Mouse (Mus musculus): ENCODE results near the gene Ddx39. TPM values are rescaled to one million over a fixed set of nuclear protein-coding genes. Genes with fewer than 3 reads are reported as not detected.

The Ddx39 gene
- polyA plus RNA-seq, 1 experiment from 2014 or later = 187 TPM

DNA sequence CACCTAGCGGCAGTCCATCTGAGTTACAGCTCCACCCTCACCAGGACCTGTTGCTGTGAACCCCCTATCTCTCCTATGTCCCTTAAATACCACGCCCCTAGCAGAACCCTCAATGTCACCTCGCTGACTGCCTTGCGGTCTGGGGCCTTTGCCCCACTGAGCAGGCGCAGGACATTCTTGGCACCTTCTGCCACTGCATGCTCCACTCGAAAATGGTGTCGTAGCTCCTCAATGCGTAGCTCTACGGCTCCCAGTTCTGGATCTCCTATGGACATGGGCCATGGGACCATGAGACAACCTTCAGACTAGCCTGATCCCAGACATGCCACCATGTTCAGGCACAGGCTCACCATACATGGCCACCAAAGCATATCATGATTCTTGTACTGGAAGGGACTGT lies 30.5 kb upstream of the Ddx39 start:
- Histone ChIP-seq H3K4me2 (no peak overlapping the region), H3K36me3 (peaks cover 45% of the 10 kb centered on the region), H3K27ac (no peak overlapping the region), H3K4me1 (peaks cover 14% of the 10 kb centered on the region; the same call in 1 of the 2 replicates), H3K9me3 (no peaks in the 10 kb centered on the region), H3K4me3 (no peak overlapping the region), H3K27me3 (no peaks in the 10 kb centered on the region), H3K9ac (no peak overlapping the region)
- WGBS = 90% methylated on average over 9 of the region's 9 CpGs
- ATAC-seq (ENCODE audit: borderline replicate concordance, extremely low read depth, low FRiP score, low TSS enrichment) = no peak

DNA sequence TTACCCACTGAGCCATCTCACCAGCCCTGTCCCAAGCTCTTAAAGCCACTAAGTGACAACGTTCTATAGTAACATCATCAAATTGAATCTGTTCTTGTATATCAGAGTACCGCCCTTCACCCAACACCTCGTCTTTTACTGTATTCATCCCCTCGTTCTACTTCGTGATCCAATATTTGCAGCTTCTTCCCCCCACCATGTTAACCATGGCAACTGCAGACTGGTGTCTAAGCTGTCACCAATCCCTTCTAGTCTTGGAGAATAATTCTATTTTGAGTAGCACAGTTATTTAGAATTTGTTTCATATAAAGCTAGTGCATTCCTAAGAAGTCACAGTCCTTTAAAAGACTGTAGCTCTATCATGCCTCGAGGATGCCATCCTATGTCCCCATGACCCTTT lies 25.7 kb upstream of the Ddx39 start:
- no peak for ATAC-seq (ENCODE audit: borderline replicate concordance, extremely low read depth, low FRiP score, low TSS enrichment)

DNA sequence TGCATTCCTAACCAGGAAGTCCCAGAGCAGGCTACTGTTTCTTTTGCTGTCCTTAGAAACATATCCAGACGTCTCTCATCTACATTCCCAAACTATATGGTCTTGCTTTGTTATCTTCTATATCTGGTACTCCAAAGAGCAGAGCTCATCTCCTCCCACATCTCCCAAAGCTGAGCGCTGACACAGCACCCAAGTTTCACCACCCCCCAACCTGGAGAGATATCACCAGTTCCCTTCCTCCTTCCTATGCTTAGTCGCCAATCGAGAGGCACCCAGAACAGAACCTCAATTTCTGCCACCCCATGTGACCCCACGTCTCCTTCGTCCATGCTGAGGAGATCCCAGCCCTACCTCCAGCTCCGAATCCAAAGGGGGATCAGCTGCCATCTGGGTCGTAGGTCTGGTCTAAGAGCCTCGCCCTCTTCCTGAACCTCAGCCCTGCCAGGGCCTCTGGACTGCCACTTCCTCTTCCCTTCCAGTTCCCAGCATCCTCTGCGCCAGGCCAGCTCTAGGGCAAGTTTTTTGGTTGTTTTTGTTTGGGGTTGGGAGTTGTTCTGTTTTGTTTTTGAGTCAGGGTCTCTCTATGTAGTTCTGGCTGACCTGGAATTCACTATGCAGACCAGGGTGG lies 21.3 kb upstream of the Ddx39 start:
- 71% methylated on average over 10 of the region's 10 CpGs for WGBS
- Histone ChIP-seq H3K36me3 (peaks cover 26% of the 10 kb centered on the region), H3K4me2 (no peak overlapping the region), H3K9ac (no peak overlapping the region), H3K4me3 (no peak overlapping the region), H3K9me3 (no peaks in the 10 kb centered on the region), H3K27me3 (no peaks in the 10 kb centered on the region), H3K4me1 (peaks cover 35% of the 10 kb centered on the region), H3K27ac (no peak overlapping the region)
- no peak for ATAC-seq (ENCODE audit: borderline replicate concordance, extremely low read depth, low FRiP score, low TSS enrichment)

More for the DNA sequence above, 25.7 kb upstream of the Ddx39 start:
- H3K9ac ChIP-seq = no peak overlapping the region
- H3K4me2 ChIP-seq = no peak overlapping the region
- H3K27me3 ChIP-seq = no peaks in the 10 kb centered on the region
- H3K9me3 ChIP-seq = no peaks in the 10 kb centered on the region
- no peak overlapping the region for H3K4me3 ChIP-seq
- H3K36me3 ChIP-seq = peaks cover 41% of the 10 kb centered on the region
- no peak overlapping the region for H3K27ac ChIP-seq
- 0 out of 2 replicates have a peak, but pooled peaks cover 4% of the 10 kb centered on the region for H3K4me1 ChIP-seq
- WGBS = 81% methylated on average over 6 of the region's 6 CpGs

DNA sequence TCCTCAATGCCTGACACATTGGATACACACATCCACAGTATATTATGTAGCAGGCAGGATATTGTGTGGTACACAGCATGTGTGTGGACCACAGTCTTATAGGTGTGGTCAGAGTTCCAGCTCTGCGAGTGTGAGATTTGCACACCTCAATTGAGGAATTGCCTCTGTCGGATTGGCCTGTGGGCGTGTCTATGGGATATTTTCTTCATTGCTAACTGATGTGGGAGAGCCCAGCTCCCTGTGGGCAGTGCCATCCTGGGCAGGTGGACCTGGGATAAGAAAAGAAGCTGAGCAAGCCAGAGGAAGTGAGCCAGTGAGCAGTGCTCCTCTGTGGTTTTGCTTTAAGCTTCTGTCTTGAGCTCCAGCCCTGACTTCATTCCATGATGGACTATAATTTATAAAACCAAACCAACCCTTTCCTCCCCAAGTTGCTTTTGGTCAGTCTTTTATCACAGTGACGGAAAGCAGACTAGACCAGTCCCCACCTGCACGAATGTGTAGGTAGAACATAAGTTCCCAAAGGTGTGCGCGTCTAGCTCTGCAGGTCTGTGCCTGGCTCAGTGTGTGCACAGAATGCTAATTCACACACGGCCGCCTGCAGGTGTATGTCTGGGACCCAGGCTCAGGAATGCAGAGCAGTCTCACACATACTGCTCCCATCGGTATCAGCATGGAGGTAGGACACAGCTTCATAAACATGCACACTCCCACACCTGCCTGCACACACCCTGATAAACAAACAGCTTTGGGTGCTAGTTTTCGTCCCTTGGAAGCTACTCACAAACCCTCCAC lies 20.4 kb upstream of the Ddx39 start:
- Histone ChIP-seq H3K4me2 (no peak overlapping the region), H3K27me3 (no peaks in the 10 kb centered on the region), H3K36me3 (peaks cover 24% of the 10 kb centered on the region), H3K9ac (no peak overlapping the region), H3K4me3 (no peak overlapping the region), H3K9me3 (no peaks in the 10 kb centered on the region), H3K4me1 (peaks cover 39% of the 10 kb centered on the region), H3K27ac (no peak overlapping the region)
- 73% methylated on average over 11 of the region's 11 CpGs for WGBS
- no peak for ATAC-seq (ENCODE audit: borderline replicate concordance, extremely low read depth, low FRiP score, low TSS enrichment)

DNA sequence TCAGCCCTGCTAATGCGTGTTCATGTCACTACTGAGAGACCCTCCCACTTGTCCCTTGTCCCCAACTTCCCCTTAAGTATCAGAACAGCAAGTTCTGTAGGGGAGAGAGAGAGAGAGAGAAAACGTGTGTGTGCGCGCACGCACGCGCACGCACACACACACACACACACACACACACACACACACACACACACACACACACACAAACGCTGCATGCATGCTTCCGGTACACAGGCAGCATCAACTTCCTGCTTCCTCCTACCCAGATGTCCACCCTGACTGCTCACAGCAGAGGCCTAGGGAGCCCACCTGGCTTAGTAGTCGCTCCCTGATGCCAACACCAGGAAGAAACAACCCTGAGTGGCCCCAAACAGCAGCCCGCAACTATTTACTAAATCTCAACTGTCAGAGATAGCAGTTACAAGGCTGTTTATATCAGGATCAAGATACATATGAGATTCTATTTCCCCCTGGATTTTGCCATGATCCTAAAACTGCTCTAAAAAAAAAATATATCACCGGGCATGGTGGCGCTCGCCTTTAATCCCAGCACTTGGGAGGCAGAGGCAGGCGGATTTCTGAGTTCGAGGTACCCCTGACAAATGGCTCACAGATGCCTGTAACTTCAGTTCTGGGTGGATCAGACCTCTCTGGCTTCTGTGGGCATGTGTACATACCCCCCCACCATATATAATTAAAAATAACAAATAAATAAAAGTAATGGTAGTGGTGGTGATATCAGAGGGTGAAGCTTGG lies 19.4 kb upstream of the Ddx39 start:
- Histone ChIP-seq H3K36me3 (peaks cover 22% of the 10 kb centered on the region), H3K27ac (no peak overlapping the region; the same call in 1 of the 2 replicates), H3K9ac (no peak overlapping the region), H3K4me2 (no peak overlapping the region), H3K9me3 (no peaks in the 10 kb centered on the region), H3K27me3 (no peaks in the 10 kb centered on the region), H3K4me3 (no peak overlapping the region), H3K4me1 (peaks cover 47% of the 10 kb centered on the region)
- ATAC-seq (ENCODE audit: borderline replicate concordance, extremely low read depth, low FRiP score, low TSS enrichment) = no peak
- 74% methylated on average over 11 of the region's 17 CpGs for WGBS

DNA sequence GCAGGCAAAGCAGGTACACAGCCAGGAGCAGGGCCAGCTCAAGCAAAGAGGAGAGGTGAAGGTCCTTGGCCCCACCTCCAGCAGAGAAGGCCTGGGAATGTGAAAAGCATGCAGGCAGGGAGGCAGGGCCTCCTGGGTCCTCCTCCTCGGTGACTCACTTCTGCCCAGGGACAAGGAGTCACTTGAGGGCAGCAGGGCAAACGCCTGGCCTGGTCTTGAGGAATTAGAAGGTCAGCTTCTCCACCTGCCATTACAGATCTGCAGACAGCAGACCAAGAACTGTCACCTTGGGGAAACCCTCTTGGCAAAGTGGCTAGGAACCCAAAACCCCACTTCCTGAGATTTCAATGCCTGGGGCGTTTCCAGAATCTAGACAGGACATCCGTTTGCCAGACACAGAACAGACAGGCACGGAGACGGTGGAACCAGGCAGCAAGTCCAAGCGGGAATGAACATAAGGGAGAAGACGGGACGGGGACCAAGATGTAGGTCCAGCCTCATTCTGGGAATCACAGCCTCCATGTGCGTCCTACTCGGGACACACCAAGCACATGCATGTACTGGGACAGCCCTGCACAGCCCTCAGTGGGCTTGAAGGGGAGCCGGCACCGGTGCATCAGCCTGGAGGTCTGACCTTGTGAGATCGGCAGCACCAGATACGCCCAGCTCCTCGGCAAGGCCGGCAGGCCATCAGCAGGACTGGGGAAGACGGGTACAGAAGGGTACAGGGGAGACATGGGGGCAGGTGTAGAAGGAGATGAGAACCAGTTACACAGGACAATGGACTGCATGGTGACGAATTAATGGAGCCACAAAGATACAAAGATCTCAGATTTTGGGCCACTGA lies 17.4 kb upstream of the Ddx39 start:
- H3K9me3 ChIP-seq = no peaks in the 10 kb centered on the region
- peaks cover 47% of the 10 kb centered on the region for H3K4me1 ChIP-seq
- peak overlapping the region; percentile 85 for H3K4me3 ChIP-seq
- 43% methylated on average over 19 of the region's 19 CpGs for WGBS
- no peaks in the 10 kb centered on the region for H3K27me3 ChIP-seq
- peak overlapping the region; percentile 96 for H3K9ac ChIP-seq
- H3K4me2 ChIP-seq = peak overlapping the region; percentile 94
- H3K36me3 ChIP-seq = peaks cover 1% of the 10 kb centered on the region; the same call in 1 of the 2 replicates
- ATAC-seq (ENCODE audit: borderline replicate concordance, extremely low read depth, low FRiP score, low TSS enrichment) = no peak
- peak overlapping the region; percentile 89 for H3K27ac ChIP-seq

DNA sequence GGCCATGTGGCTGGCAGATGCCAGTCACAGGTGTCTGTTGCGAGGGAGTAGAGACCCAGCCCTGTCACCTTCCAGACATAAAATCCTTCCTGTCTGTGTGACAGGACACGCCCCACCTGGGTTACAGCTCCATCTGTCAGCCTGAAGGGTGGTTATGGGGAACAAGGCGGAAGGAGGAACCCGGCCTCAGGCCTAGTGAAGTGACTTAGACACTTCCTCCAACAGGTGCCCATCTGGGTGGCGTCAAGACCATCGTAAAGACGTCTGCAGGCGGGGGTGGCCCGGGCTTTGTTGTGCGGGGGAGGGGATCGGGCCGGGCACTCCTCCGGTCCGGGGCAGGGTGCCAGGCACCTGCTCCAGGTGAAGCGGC lies 16.7 kb upstream of the Ddx39 start:
- H3K4me1 ChIP-seq = peaks cover 47% of the 10 kb centered on the region
- peak overlapping the region; percentile 85 for H3K4me3 ChIP-seq
- peak; percentile 12; the same call in 1 of the 2 replicates for ATAC-seq (ENCODE audit: borderline replicate concordance, extremely low read depth, low FRiP score, low TSS enrichment)
- no peaks in the 10 kb centered on the region for H3K36me3 ChIP-seq
- H3K4me2 ChIP-seq = peak overlapping the region; percentile 94
- H3K9ac ChIP-seq = peak overlapping the region; percentile 96
- no peaks in the 10 kb centered on the region for H3K27me3 ChIP-seq
- H3K9me3 ChIP-seq = no peaks in the 10 kb centered on the region
- 3% methylated on average over 15 of the region's 15 CpGs for WGBS
- H3K27ac ChIP-seq = peak overlapping the region; percentile 89

DNA sequence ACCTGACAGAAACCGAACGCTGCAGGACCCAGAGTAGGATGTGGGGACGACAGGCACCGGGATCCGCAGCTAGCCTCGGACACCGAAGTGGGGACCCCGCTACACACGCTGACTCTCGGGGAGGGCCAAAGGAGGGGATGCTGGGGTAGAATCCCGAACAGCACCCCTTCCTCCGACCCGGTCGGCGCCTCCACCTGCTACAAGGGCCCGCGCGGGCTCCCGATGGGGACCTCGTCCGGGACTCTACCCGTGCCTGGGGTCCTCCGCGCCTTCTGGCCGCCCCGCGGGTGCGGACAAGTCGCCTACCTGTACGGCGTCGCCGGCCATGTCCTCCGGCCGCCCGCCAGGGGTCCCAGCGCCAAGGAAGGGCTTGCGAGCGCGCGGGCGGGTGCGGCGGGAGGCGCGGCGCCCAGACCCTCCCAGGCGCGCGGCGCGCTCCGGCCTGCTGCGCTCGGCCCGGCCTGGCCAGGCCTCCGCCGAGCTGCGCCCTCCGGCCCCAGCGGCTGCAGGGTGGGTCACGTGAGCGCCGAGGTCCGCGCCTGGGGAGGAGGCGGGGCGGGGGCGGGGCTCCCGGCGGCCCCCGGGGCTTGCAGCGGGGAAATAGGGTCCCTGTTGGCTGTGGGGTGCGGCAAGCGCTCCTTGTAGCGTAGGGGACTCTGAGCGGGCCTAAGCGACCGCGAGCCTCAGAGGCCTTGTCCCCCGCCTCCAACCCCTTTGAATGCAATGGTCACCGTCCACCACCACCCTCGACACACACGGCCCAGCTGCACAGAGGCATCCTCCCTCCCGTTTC lies 16.1 kb upstream of the Ddx39 start, which contains the start of gene Pkn1:
Gene Pkn1, minus strand, starts transcription at position 519 of the 793 bp plus-strand sequence.
- Histone ChIP-seq H3K9ac (peak within 1 kb of the TSS; percentile 96), H3K27me3 (no peaks in the 10 kb centered on the region), H3K4me2 (peak within 1 kb of the TSS; percentile 94), H3K36me3 (no peaks in the 10 kb centered on the region), H3K4me1 (peaks cover 47% of the 10 kb centered on the region), H3K9me3 (no peaks in the 10 kb centered on the region), H3K27ac (peak within 1 kb of the TSS; percentile 89), H3K4me3 (peak within 1 kb of the TSS; percentile 85)
- peak; percentile 94 for ATAC-seq (ENCODE audit: borderline replicate concordance, extremely low read depth, low FRiP score, low TSS enrichment)
- under 1% methylated on average over 81 of the region's 85 CpGs for WGBS

DNA sequence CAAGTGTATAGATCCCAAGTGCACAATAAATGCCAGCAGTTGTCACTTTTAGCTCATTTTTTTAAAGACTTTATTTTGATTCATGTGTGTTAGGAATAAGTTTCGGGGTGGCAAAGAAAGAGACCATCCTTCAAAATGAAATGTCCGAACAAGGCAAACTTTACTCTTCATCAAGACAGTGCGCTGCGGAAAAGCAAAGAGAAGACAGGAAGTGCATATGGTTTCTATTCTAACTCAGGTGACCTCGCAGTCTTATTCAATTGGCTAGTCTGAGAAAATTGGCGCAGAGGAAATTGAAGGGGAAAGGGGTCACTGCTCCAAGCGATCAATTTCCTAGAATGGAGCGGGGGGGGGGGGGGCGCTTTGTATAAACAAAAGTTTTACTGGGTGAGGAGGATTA lies 15.4 kb upstream of the Ddx39 start:
- H3K4me1 ChIP-seq = peaks cover 40% of the 10 kb centered on the region
- no peaks in the 10 kb centered on the region for H3K9me3 ChIP-seq
- no peaks in the 10 kb centered on the region for H3K27me3 ChIP-seq
- H3K27ac ChIP-seq = peak overlapping the region; percentile 89
- peak overlapping the region; percentile 96 for H3K9ac ChIP-seq
- 22% methylated on average over 9 of the region's 9 CpGs for WGBS
- peak overlapping the region; percentile 85 for H3K4me3 ChIP-seq
- ATAC-seq (ENCODE audit: borderline replicate concordance, extremely low read depth, low FRiP score, low TSS enrichment) = no peak
- peak overlapping the region; percentile 94 for H3K4me2 ChIP-seq
- no peaks in the 10 kb centered on the region for H3K36me3 ChIP-seq

DNA sequence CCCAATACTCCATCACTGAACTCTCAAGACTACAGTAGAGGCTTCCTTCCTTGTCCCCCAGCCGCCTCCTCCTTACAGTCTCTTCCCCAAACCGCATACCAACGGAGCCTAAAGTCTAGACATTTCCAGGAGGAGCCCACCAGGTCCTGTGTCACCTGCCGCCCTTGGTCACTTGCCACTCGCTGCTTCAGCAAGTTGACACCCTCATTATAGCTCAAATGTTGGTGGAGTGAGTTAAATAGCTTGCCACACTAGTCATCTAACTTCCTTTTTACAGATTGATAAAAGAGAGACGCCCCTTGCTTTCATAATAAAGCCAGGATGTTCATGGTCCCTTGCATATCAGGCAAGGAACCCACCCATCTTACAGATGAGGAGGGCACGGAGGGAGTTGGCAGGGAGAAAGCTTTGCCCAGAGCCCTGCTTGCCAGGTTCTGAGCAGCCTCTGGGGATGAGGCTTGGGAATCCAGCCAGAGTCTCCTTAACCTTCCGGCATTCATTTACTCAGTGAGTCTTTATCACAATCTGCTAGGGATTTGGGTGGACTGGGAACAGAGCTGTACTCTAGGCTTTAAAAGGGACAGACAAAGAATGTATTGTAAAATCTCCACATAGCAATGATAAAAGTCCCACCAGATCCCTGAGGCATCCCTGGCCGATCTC lies 14.4 kb upstream of the Ddx39 start:
- H3K9me3 ChIP-seq = no peaks in the 10 kb centered on the region
- H3K27ac ChIP-seq = no peak overlapping the region
- no peaks in the 10 kb centered on the region for H3K27me3 ChIP-seq
- peaks cover 34% of the 10 kb centered on the region for H3K4me1 ChIP-seq
- no peak overlapping the region for H3K4me2 ChIP-seq
- no peak overlapping the region for H3K4me3 ChIP-seq
- 67% methylated on average over 9 of the region's 9 CpGs for WGBS
- no peak overlapping the region for H3K9ac ChIP-seq
- H3K36me3 ChIP-seq = no peaks in the 10 kb centered on the region
- ATAC-seq (ENCODE audit: borderline replicate concordance, extremely low read depth, low FRiP score, low TSS enrichment) = no peak
